Mouse (Mus musculus): Measurements from ENCODE around the gene Pld5.

Pld5 gene

DNA sequence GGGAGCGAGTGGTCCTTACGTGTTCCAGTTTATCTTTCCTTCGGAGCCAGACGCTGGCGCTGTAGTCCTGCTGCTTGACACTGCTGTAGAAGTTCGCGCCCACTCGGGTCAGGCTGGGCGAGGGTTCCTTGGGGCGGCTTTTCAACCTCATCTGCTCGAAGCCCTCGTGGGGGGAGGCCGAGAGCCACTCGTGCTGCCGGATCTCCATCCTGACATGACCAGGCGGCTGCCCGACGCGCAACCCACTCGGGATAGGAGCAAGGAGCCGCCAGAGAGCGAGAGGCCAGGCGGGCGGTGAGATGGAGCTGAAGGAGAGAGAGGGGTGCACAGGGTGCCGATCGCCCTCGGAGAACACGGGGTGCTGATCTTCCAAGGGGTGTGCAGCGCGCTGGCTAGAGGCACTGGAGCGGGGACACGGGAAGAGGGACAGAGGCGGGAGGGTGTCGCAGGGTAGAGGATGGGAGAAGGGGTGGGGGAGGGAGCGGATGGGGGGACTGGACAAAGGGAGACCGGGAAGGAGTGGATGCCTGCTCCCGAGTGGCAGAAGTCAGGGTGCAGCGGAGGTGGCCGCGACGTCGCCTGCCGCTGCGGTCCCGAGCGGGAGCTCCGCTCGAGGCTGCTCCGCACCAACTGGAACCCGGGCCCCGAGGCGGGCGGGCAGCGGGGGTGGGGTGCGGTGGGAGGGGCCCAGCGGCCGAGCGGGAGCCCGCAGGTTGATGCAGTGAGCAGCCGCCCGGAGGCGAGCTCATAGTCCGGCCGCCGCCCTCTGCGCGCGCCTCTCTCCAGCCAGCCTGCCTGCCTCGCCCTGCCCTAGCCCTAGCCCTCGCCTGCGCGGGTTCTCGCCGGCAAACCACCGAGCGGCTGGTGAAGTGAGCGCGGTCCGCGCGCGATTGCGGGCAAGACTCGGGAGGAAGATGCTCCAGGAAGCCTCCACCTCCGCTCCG lies at the start of gene Pld5:
Gene Pld5, minus strand, starts transcription at position 646 of the 944 bp plus-strand sequence.
- no peak for DNase-seq

DNA sequence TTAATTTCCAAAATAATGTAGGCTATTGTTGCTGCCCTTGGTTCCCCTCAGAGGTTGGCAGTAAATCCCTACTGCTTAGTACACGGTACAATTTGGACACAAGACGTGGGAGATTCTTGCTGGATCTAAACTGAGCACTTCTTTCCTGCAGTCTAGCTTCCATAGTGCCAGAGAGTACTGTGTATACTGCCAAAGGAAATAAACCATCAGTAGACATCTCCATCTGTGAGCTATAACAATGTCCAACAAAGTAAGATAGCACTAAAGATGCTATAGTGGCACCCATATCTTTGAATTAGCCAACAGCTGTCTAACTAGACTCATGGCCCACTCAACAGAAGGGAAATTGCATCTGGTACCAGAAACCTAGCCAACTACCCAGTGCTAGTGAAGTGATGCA lies 40.0 kb upstream of the Pld5 start:
- DNase-seq: no peak

DNA sequence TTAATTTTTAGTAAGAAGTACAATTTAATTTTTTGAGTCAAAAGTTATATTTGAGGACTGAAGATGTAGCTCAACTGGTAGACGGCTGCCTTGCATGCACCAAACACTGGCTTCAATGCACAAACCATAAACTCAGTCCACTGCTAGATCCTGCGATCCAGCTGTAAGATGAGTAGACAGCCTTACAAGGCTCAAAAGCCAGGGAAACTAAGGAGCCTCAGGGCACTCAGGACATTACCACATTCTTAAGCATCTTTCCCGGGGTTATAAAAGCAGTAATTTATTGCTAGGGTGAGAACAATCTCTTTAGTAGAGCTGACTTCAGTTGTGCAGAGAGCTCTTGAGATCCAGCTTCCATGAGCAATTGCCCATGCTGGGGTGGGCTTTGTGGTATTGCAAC lies 35.1 kb upstream of the Pld5 start:
- DNase-seq: no peak

DNA sequence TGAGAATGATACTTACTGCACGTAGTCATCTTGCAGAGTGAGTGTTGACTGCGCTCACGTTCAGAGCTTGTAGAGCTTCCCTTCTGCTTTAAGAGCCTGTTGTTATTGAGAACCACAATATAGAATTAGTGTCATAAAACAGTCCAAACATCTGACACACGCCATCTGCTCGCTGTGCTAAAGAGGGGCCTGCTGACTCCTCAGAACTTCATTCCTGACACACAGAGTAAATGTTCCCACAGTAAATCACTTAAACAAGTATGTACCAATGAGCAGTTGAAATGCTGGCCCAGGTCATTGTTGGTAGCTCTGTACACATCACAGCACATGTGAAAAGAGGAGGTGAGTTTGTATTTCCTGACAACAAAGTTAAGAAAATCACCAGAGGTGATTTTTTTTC lies 14.3 kb upstream of the Pld5 start:
- DNase-seq: no peak

DNA sequence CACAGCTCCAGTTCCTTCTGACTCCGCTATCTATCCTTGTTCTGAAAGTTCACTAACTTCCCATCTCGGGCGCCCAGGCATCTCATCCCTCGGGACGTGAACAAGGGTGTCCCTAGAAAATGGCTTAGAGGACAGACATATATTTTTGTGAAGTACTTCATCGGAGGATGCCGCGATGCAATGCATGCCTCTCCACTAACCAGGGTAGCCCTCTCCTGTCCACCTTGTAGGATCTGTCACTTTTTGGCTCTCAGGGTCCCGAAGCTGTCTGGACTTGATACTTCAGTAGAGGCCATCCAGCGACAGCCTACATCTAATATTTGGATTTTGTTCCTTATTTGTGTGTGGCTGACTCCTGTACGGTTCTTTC lies 484 bp upstream of the Pld5 start:
- DNase-seq: no peak

DNA sequence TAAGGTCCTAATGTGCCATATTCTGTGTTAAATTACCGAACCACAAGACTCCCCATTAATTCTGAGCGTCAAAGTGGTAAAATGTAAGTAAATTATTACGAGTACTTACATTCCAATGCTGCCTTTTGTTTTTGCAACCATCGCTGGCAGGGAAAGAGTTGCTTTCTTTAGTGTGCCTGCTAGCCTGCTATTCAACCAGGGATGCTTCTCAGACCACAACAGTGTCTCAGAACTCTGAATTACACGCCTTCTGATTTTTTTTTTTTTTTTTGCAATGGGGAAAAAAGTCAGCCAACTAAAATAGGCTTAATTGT lies 26.4 kb downstream of the Pld5 start:
- no peak for DNase-seq

DNA sequence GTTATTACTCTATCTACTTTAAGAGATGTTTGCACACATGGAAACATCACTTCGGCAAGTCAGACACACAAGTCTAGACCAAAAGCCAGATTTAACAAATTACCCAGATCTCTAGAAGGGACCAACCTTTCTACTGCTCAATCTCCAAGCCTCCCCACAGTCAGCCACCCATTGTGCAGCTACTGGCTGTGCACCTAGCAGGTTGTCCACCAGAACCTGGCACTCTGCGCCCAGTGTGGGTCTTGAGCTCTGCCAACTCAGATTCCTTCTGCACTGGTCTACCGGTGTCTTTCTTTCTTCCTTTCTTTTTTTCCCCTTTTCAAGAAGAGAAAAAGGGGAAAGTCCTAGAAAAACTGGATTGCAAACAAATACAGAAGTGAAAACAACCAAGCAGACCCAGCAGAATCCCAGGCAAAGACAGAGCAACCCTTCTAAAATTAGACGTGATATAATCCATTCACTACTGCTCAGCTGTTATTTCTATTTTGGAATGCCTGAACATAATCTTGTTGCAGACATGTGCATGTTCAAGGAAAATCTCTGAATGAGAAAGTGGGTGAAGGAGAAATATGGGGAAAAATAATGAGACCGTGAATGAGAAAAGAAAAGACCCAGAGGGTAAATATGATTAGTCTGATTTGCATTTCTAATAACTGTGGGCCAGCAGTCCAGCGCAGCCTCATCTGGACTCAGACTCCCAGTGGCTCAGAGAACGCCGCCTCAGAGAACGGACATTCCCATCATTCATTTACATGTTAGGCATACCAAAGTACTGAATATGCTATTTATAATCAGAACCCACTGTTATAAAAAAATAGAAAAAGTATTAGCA lies 27.0 kb downstream of the Pld5 start:
- no peak for DNase-seq

DNA sequence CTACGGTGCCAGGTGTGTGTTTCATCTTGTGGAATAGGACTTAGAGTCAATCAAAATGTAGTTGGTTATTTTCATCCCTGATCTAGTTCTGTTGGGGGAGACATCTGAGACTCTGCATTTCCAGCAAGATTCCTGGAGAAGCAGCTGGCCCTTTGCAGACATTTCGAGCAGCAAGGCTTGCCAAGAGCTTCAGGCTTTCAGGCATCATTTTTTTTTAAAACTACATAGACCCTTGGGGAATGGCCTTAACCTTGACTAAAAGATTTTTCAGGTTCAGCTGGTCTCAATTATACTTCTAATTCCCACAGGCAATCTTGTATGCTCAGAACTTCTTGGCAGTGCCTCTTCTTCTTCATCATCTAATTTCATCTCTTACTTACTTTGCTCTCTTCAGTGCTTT lies 35.9 kb downstream of the Pld5 start:
- no peak for DNase-seq

DNA sequence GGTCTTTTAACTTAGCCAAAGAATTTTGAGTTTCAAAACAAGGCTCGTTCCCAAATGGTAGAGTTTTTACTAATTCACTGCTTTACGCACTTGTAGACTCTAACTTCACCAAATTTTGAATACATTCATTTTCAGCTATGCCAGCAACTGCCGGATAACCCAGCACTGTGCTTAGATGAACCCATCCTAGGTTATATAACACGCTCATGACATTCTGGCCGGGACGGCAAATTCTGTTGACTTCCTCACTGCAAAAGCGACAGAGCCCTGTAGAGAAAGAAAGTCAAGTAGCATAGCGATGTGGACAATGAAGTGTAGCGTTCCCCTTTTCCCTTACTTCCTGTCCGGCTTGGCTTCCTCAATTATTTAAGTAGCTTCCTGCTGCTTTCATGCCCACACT lies 51.3 kb downstream of the Pld5 start:
- no peak for DNase-seq

DNA sequence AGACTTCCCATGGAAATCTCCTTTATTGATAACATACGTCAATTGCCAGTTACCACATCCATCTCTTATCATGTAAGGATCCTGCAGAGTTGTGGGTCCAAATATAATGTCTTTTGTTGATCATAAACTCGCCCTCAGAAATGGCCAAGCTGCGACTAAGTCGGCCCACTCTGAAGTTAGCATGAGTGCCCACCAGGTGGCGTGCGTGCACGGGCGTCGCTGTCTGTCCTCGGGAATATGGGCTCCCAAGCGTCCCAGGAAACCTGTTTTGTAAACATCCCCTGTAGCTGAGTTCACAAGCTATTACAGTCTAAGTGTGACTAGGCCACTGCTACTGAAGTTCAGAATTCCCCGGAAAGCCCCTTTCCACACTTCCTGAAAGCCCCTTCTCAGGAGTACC lies 51.9 kb downstream of the Pld5 start:
- DNase-seq: no peak

DNA sequence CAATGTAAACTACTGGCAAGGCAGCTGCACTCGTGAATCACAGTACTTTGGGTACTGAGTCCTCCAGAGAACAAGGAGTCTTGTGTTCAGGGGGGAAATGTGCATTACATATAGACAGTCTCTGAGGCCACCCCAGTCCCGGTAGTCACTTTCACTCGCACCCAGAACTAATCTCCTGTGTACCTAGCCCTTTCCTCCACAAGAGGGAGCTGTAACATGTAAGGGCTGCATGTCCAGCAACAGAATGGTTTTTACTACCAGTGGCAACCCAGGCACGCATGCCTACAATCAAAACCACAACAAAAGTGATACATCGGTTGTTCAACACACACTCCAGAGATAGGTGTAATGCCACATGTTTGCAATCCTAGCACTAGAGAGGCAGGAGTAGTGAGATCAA lies 56.9 kb downstream of the Pld5 start:
- no peak for DNase-seq

DNA sequence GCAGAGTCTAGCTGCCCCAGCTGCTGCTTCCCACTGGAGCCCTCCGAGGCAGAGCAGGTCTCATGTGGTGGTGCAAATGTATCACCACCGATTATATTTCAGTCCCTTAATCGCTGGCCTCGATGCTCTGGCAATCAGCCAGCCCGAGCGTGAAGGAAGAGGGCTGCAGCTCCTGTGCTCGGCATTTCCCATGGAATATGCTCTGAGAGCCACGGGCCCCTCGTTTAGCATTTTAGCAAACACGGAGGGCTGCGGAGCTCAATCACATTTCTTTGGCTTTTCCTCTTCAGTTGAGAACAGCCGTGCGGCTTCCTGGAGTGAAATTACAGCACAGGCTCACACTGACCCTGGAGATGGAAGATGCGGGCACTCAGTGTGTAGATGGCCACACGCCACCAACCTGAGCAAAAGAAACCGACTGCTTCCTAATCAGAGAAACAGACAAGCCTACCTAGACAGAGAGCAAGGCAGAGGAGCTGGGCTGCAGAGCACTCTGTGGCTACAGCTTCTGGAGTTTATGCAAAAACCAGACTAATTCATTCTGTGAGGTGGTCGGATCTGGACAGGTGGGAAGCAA lies 61.4 kb downstream of the Pld5 start:
- no peak for DNase-seq

DNA sequence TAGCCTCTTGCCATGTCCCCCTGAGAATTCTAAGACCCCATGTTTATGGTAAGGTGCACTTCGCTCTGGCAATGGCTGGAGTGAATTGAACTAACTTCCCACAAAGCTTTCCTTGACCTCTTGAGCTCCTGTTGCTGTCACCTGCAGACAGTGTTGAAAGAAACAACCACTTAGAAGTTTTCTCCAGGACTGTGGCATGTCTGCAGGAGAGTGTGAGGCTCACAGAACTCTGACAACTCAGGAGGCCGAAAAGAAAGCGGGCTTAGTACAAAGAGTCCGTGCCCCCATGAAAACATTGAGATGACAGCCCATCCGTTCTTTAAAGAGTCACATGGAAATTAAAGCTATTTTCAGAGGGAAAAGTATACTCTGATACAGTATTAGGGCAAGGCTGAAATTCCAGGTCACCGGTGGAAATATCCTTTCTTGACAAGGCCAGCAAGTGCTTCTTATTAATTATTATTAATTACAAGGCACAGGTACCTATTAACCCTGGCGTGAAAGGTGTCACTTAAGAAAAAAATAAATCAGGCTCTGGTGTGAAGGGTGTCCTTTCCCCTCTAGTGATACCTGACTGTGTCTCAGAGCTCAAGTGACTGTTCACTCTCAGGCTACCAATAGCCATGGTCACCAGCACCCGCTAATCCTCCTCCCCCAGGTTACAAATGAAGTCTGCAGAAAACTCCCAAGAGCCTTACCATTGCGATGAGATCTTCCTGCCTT lies 62.0 kb downstream of the Pld5 start:
- no peak for DNase-seq

DNA sequence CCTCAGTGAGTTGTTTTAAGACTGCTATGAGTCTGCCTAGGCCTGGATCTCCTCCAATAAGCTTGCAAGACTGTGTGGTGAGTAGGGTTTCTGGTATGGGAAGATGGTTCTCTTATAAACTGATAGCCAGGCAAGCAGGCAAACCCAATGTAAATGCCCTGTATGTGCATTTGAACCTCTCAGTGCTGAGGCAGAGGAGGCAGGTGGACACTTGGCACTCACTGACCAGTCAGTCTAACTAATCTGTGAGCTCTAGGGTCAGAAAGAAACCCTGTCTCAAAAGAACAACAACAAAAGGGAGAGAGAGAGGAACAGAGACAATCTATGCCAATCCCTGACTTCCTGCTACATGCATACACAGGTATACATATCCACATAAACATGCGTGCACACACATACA lies 64.3 kb downstream of the Pld5 start:
- DNase-seq: no peak

DNA sequence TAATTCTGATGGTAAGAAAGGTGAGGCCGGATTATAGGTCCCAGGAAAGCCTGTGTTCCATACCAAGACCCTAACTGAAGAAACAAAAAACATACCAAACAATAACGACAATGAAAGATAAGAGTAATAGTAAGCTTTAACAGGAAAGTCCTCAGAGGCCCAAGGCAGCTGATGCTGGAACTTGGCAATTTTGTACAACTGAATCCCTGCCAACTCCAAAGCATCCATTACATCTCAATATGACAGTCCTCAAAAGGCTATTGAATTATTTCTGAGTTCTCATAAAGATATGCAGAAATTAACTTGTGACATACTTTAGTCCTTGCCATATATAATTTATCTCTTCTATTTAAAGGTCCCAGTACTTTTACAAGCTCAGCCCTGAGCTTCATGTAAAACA lies 67.1 kb downstream of the Pld5 start:
- no peak for DNase-seq

DNA sequence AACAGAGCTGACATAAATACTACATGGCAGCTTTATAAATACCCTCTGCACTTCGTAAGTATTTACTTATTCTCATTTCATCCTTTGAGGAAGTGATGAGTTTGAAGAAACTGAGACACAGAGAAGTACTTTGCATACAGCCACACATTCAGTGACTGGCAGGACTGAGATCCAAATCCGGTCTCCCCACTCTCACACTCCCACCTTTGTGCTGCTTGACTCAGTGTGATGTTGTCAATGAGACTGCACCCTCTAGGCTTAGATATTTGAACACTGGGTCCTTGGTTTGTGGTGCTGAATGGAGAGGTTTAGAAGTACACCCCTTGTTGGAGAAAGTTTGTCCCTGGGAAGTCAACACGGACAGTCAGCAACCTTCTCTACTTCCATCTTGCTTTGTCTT lies 72.8 kb downstream of the Pld5 start:
- DNase-seq: no peak

DNA sequence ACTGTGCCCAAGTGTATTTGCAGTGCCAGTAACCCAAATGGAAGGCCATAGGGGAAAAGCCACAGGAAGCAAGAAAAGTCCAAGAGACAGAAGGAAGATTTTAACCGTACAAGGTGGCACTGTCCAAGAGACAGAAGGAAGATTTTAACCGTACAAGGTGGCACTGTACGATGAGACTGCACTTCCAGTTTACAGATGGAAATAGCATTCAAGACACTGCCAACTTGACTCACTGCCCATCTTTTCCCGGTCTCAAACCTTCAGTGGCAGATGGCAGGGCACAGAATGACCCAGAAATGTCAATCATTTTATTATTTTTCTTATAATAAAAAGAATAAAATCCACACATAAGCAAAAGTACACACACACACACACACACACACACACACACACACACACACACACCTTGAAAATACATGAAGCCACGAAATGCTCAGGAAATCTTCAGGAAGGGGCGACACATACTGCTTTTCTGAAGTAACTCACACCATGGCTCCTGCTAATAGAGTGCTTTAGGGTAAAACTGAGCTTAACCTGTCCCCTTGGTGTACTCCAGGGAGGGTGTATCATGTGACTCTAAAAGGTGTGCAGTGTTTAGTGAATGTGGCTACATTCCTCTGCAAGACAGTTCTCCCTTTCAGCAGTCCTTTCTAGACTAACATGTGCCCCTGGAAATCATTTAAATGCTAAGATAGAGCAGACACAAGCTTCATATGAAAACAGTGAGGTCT lies 77.9 kb downstream of the Pld5 start:
- DNase-seq: no peak

DNA sequence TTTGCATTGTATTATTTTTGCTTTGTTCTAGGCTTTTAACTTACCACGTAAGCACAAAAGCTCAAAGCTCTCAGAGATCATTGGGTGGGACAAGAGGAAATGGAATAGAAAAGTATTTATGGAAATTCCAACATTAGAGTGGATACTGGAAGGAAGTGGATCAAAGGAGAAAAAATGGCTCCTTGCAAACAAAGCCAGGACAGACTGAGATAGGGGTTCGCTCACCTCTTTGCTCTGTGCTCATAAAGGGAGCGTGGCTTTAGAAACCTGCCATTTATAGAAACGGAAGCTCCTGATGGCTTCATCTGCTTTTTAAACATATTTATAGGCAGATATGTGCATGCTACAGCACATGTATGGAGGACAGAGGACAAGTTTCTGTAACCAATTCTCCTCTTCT lies 78.8 kb downstream of the Pld5 start:
- no peak for DNase-seq

DNA sequence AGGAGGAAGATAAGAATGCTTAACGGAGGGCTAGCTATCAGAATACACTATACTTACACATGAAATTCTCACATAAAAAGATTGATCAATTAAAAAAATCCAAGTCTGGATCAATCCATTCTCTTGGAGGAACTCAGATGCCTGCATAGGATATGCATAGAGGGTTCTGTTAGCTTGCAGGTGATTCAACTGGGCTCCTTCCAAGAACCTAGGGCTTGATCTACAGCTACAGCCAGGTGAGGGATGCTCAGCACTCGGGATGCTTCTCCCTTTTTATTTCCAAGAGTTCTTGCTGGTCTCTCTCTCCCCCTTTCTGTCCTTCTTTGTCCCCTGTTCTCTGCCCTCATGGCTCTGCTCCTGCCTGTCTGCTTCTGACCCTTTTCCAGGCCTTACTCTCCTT lies 80.4 kb downstream of the Pld5 start:
- DNase-seq: no peak

DNA sequence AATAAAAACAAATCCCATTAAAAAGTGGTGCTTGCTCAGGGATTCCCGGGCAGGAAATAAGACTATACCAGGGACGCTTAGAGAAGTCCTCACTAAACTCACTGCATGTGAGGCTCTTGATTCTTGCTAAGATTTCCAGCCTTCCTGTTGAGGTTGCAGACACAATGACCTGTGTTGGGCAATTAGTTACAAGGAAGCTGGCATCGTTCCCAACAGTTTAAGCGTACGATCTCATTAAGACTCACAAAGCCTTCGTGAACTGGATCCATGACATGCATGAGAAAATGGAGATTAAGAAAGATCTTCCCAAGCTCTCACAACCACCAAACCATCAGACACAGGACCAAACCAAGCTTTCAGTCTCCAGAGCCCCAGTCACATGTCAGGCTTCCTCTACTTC lies 91.1 kb downstream of the Pld5 start:
- DNase-seq: no peak

DNA sequence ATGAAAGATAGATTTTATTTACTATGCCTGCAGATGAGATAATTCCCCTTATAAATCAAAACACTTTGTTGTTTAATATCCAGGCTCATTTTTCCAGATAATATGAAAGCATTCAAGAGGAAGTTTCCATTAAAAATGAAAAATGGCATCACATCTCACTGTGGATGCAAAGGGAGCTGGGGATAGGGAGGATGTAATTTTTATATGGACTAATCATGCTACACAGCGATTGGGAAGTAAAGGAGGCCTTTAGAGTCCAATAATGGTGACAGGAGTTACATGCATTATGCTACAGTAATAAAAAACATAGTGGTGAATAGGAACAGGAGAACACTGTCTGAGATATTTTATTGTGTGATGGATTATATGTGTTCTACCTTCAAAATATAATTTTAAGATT lies 100.1 kb downstream of the Pld5 start:
- no peak for DNase-seq

DNA sequence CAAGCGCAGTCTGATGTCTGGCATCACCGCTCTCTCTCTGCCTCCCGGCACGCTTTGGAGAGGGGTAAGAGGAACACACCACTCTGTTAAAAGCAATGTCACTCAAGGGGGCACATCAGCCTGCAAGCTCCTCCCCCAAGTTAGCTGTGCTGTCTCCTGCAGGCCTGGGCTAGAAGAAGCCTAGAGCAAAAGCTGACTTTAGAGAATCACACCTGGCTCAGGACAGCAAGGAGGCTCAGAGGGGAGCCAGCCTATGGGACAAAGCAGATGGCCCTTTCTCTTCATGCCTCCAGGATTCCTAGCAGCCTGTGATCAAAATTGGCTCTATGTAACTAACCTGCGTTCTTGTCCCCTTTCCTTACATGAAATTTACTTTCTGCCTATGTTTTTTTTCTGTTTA lies 107.3 kb downstream of the Pld5 start:
- no peak for DNase-seq

DNA sequence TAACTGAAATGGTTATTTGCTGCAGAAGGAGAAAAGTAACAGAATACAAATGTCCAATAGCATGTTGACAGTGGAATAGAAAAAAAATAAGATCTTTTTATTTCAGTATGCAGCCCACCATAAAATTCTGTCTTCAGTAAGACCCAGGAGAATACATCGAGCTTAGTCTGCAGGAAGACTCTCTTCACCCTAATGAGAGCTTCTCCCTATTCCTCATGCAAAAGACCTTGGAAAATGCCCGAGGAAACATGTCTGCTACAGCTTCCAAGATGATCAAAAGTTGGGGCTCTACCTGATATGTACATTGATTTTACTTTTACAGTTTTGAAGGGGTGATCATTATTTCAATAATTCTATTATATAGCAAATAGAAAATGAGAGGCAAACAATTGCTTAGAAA lies 108.0 kb downstream of the Pld5 start:
- DNase-seq: no peak

Data from B cell, adult 2 months (primary cell).